Mouse (Mus musculus): ENCODE results near the gene Mroh8. TPM values are rescaled to one million over a fixed set of nuclear protein-coding genes. Genes with fewer than 3 reads are reported as not detected.
"Not testable (repeated sequence)": the region's sequence is repeated elsewhere in the genome, so short reads cannot be mapped to it uniquely, and the experiment has no call there.

Gene Mroh8
- total RNA-seq, 2 experiments from 2014 or later, result 0.61 to 1.2 TPM

- peak; percentile 2 to 24 for DNase-seq (ENCODE audit: low spot score in 2 of 2)
- TF ChIP-seq CTCF (conservative IDR thresholded peaks at IDR 0.05), result peak; percentile 41
- Histone ChIP-seq H3K27ac (peak overlapping the region; percentile 94), H3K4me3 (peak overlapping the region; percentile 80)
Observed at GRCm38 (mm10) chr2:157203459-157204365, 75.6 kb downstream of the Mroh8 start.

DNA sequence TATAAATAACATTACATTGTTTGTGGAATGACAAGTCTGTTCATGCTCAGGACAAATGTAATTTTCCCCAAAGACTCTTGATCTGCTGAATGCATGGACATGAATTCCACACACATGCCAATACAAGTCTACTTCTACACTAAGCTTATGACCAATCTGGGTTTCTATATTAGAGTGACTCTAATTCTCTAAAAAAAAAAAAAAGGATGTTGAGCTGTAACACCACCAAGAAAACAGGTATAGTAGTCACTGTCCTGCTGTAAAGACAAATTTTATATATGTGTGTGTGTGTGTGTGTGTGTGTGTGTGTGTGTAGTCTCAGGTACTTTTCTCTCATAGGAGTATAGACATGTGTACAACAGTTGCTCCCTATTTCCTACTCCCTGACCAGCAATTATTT lies 76.3 kb downstream of the Mroh8 start:
- Histone ChIP-seq H3K4me3 (no peak overlapping the region), H3K27ac (no peak overlapping the region)
- DNase-seq (ENCODE audit: low spot score in 2 of 2), result no peak
- TF ChIP-seq CTCF (conservative IDR thresholded peaks at IDR 0.05), result no peak

DNA sequence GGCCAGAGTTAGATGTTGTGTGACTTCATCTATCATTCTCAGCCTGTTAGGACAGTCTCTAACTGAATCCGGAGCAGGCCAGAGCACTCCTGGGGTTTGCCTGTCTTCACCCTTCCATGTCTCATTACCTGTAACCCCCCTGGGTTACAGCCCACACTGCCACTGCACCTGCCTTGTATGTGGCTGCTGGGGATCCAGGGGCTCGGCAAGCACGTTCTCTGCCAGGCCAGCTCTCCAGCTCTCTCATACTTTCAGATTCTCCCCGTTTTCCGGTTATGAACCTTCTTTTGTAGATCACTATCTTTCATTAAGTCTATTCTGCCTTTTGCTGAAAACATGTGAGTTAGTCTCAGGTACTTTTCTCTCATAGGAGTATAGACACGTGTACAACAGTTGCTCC lies 77.0 kb downstream of the Mroh8 start:
- no peak for DNase-seq (ENCODE audit: low spot score in 2 of 2)
- H3K4me3 ChIP-seq, result no peak overlapping the region
- no peak for TF ChIP-seq CTCF (conservative IDR thresholded peaks at IDR 0.05)
- no peak overlapping the region for H3K27ac ChIP-seq

- no peak for DNase-seq (ENCODE audit: low spot score in 2 of 2)
- Histone ChIP-seq H3K4me3 (peak overlapping the region; percentile 26; the same call in 1 of the 2 replicates), H3K27ac (peak overlapping the region; percentile 61; the same call in 1 of the 2 replicates)
- no peak for TF ChIP-seq CTCF (conservative IDR thresholded peaks at IDR 0.05)
Observed at GRCm38 (mm10) chr2:157201081-157201830, 78.1 kb downstream of the Mroh8 start.

DNA sequence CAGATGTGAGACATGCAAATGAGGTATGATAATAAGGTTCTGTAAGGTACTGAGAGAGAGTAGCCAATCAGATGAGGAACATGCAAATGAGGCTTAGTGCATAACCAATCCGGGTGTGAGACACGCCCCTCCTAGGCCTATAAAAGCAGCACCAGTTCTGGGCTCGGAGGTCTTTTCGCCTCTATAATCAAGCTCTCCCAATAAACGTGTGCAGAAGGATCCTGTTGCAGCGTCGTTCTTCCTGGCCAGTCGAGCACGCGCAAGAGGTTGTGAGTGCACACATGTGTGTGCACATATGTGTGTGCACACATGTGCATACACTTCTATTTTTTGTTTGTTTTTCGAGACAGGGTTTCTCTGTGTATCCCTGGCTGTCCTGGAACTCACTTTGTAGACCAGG lies 80.9 kb downstream of the Mroh8 start:
- not testable (repeated sequence) for H3K27ac ChIP-seq; DNase-seq (ENCODE audit: low spot score in 2 of 2)

GRCm38 (mm10) chr2:157190651-157191050 lies 88.7 kb downstream of the Mroh8 start:
- no peak overlapping the region for H3K4me3 ChIP-seq
- no peak for TF ChIP-seq CTCF (conservative IDR thresholded peaks at IDR 0.05)
- no peak for DNase-seq (ENCODE audit: low spot score in 2 of 2)
- no peak overlapping the region for H3K27ac ChIP-seq

More for the DNA sequence above, 80.9 kb downstream of the Mroh8 start:
- H3K4me3 ChIP-seq, result not testable (repeated sequence)

- no peak overlapping the region for H3K27ac ChIP-seq
- H3K4me3 ChIP-seq, result no peak overlapping the region
- DNase-seq (ENCODE audit: low spot score in 2 of 2), result no peak
- TF ChIP-seq CTCF (conservative IDR thresholded peaks at IDR 0.05), result no peak
Observed at GRCm38 (mm10) chr2:157187223-157187622, 92.1 kb downstream of the Mroh8 start.

DNA sequence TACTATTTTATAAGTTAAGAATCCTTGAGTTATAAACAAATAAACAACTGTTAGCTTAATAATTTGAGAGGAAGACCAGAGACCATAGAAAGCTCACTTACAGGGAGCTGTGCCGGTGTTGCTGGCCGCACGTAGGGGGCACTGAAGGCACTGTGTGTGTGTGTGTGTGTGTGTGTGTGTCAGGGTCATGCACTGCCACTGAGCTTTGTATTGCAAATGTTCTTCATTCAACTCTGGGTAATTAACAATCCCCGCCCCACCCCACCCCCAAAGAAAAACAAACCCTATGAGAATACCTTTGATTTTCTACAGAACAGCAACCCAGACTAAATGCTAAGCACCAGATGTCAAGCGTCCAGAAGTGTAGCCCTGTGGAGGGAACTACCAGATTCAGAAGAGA lies 92.8 kb downstream of the Mroh8 start:
- no peak for DNase-seq (ENCODE audit: low spot score in 2 of 2)
- no peak for TF ChIP-seq CTCF (conservative IDR thresholded peaks at IDR 0.05)
- no peak overlapping the region for H3K4me3 ChIP-seq
- no peak overlapping the region for H3K27ac ChIP-seq

DNA sequence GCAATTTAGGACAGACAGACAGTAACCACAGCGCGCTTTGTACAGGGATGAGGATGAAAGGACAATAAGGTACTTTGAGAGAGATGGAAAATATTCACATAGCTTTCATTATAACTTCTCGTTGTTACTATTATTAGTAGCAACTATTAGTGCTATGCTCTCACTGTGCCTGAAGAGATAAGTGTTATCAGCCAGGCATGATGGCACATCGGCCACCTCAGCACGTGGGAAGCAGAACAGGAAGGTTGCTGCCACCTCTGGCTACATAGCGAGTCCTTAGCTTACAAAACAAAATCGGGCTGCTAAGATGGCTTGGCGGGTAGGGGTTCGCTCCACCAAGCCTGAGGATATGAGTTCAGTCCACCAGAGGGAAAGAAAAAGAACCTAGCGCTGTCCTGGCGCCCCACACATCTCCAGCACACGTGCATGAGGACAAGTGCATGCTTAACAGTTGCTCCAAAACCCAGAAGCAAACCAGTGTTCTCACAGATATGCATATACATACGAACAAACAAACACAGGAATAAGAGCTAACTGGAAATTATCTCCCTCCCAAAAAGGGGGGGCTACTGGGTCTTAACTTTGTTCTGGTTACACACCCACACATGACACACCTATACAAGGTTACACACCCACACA lies 94.2 kb downstream of the Mroh8 start:
- TF ChIP-seq CTCF (conservative IDR thresholded peaks at IDR 0.05), result no peak
- no peak overlapping the region for H3K27ac ChIP-seq
- H3K4me3 ChIP-seq, result no peak overlapping the region
- DNase-seq (ENCODE audit: low spot score in 2 of 2), result no peak

DNA sequence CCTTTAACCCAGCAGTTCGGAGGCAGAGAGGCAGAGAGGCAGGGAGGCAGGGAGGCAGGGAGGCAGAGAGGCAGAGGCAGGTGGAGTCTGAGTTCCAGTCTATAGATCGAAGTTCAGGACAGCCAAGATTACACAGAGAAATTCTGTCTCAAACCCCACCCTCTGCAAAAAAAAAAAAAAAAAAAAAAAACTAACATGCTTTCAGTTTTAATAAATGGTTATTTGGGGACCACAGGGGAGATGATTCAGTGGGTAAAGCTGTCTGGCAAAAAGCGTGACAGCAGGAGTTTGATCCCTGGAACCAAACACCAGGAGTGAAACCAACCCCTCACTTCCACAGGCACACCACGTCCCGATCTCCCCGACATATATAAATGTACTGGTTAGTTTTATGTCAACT lies 101.2 kb downstream of the Mroh8 start:
- DNase-seq (ENCODE audit: low spot score in 2 of 2), result no peak
- no peak overlapping the region for H3K4me3 ChIP-seq
- no peak overlapping the region for H3K27ac ChIP-seq
- no peak for TF ChIP-seq CTCF (conservative IDR thresholded peaks at IDR 0.05)

DNA sequence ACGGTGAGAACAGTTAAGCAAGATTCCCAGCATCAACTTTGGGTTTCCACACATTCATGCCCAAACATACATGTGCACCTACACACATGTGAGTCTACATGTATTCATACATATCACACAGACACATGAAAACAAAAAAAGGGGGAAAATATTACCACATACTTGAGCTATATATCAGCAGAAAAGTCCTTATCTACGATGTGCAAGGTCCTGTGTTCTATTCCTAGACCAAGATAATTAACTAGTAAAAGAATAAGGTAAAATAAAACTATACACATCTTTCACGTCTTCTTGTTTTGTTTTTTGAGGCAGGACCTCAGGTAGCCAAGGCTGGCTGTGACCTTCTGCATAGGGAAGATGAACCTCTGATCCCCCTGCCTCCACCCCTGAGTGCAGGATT lies 103.1 kb downstream of the Mroh8 start:
- no peak for DNase-seq (ENCODE audit: low spot score in 2 of 2)
- no peak overlapping the region for H3K27ac ChIP-seq
- TF ChIP-seq CTCF (conservative IDR thresholded peaks at IDR 0.05), result no peak
- no peak overlapping the region for H3K4me3 ChIP-seq

- no peak overlapping the region for H3K27ac ChIP-seq
- TF ChIP-seq CTCF (conservative IDR thresholded peaks at IDR 0.05), result no peak
- H3K4me3 ChIP-seq, result no peak overlapping the region
- no peak for DNase-seq (ENCODE audit: low spot score in 2 of 2)
Observed at GRCm38 (mm10) chr2:157174416-157174815, 104.9 kb downstream of the Mroh8 start.

DNA sequence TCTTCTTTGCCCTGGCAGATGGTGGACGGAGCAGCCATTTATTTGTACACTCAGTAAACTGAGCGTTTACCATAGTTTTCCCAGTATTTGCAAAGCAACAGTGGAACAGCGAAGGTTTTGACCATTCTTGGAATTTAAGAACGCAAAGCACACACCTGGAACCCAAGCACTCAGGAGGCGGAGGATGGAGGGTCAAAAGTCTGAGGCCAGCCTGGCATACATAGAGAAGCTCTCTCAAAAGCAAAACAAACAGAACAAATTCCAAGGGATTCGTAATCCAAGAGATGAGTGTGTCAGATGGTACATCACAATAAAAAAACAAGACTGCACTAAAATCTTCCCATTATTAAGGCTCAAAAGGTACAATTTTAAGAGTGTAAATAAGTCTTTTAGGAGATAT lies 105.8 kb downstream of the Mroh8 start:
- H3K27ac ChIP-seq, result no peak overlapping the region
- TF ChIP-seq CTCF (conservative IDR thresholded peaks at IDR 0.05), result no peak
- no peak overlapping the region for H3K4me3 ChIP-seq
- DNase-seq (ENCODE audit: low spot score in 2 of 2), result no peak
